Mouse (Mus musculus) embryonic fibroblast, embryonic 13.5 days (primary cell): Measurements from ENCODE around the gene Foxm1.

ENCODE experiments used
- CTCF ChIP-seq: IDR thresholded peaks from 2 replicates; pipeline ENCODE4 v1.5.1; 2011; ENCODE audit warnings: mild to moderate bottlenecking, control low read depth, low read length, moderate library complexity, borderline replicate concordance; ENCODE audit not compliant: insufficient read depth
- POLR2A ChIP-seq: IDR thresholded peaks from 2 replicates; pipeline ENCODE4 v1.6.1; 2011; ENCODE audit warnings: low read depth, mild to moderate bottlenecking, control low read depth, low read length, moderate library complexity

- TF ChIP-seq CTCF (no peak), POLR2A (no peak)
Observed at GRCm38 (mm10) chr6:128366466-128366865, 3.7 kb downstream of the Foxm1 start.
